Mouse (Mus musculus) ovary, adult 18-20 months (tissue): ENCODE results near the gene Adssl1.

Experiments used
- DNase-seq: peaks from one replicate; pipeline ENCODE4 v3.0.0; 2022; ENCODE audit warnings: low spot score, mixed read lengths

Adssl1 gene

DNA sequence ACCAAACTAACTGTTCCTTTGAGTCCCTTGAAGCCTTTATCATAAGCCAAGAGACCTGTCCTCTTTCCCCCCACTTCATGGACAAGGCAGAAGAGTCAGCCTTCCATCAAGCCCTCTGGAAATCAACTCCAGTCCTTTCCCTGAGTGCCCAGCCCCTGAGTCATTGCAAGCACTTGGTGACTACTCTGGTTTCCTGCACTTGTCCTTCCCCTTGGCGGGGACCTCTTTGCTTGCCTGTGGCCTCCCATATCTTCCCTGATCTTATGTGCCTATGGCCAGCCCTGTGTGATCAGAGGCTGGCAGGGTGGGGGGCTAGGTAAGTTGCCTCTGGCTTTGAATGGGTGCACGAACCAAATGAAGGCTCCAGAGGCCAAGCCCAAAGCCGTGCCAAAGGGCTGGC is 2.1 kb downstream of the Adssl1 start:
- no peak for DNase-seq

DNA sequence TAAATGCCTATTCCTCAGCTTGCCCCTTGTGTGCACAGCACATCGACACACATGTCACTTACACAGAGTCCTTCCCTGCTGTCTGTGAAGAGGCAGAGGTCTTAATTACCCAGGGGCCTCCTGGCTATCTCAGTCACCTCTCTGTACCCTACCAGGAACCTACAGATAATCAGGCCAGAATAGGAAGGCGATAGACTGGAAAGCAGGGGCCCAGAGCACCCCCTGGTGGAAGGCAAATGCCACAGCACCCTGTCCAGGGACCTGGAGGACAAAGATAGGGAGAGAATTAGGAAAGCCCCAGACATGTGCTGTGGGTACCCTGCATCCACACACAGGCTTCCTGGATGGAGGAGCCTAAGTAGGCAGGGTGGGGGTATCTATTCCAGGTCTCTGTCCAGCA is 3.9 kb downstream of the Adssl1 start:
- no peak for DNase-seq

DNA sequence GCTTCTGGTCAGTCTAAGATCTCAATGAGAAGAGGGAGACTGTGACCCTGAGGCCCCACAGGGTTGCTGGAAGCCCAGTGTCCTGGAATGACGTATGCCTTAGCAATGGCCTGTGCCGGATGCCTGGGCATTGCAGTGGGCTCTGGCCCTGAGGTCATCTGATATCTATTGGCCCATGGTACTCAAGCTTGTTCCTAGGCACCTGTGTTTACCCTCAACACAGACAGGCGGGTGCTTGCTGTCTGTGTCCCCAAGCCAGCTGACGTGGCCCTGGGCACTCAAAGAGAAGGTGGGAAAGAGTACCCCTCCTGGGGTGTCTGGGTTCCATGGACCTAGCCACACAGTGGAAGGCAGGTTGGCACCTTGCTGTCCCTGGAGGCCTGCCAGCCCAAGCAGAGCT is 5.9 kb downstream of the Adssl1 start:
- DNase-seq, result no peak

DNA sequence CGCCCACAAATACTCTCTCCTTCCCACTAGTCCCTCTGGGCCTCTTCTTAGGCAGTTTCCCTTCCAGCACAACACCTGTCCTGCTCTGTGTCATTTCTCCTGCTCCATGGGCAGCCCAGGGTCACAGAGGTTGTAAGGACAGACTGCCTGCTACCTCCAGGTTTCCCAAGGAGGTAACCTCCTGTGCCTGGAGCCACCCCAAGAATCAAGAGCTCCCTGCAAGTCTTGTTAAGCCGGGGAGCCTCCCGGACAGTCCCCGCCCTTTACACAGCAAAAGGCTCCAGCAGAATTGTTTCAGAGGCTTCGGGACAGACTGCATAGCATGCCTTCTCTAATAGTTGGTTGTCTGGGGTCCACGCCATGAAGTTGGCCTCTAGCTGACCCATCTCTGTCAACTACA is 6.6 kb downstream of the Adssl1 start:
- DNase-seq, result no peak

DNA sequence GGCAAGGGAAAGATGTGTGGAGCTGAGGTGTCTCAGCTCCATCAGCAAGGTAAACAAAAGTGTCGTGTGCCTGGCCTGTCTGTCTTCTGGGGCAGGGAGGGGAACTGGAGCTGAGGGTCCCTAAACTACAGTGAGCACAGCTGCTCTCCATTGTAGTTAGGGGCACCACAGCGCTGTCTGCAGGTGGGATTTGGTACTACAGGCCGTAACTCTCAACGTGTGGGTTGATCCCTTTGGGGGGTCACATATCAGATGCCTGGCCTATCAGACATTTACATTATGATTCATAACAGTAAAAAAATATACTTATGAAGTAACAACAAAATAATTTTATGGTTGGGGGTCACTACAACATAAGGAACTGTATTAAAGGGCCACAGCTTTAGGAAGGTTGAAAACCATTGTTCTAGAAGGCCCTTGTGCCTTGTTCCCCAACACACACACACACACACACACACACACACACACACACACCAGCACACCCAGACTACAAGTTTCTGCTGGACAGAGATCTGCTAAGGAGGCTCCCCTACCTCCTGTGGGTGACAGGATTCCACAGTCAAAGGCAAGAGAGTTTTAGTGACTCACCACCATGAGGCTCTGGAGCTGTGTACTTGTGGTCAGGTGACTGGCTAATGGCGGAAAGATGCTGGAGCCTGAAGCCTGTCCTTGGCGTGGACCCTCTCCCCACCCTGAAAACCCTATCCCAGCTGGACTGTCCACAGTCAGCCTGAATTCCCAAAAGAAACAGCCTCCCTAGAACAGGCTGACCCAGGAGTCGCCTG is 7.4 kb downstream of the Adssl1 start:
- DNase-seq, result no peak

DNA sequence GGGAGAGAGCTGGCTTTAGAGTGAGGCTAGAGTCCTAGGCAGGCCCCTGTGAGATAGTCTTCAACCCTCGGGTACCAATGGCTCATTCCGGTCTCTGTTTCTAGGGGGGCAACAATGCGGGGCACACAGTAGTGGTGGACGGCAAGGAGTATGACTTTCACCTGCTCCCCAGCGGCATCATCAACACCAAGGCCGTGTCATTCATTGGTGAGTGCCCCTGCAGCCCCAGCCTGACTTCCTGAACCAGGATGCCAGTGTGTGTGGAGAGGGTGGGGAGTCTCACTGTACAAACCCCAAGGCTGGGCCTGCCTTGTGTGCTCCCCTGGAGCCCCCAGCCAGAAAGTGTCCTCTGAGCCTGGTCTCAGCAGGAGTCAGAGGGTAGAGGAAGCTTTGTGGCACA is 8.4 kb downstream of the Adssl1 start:
- DNase-seq, result no peak

DNA sequence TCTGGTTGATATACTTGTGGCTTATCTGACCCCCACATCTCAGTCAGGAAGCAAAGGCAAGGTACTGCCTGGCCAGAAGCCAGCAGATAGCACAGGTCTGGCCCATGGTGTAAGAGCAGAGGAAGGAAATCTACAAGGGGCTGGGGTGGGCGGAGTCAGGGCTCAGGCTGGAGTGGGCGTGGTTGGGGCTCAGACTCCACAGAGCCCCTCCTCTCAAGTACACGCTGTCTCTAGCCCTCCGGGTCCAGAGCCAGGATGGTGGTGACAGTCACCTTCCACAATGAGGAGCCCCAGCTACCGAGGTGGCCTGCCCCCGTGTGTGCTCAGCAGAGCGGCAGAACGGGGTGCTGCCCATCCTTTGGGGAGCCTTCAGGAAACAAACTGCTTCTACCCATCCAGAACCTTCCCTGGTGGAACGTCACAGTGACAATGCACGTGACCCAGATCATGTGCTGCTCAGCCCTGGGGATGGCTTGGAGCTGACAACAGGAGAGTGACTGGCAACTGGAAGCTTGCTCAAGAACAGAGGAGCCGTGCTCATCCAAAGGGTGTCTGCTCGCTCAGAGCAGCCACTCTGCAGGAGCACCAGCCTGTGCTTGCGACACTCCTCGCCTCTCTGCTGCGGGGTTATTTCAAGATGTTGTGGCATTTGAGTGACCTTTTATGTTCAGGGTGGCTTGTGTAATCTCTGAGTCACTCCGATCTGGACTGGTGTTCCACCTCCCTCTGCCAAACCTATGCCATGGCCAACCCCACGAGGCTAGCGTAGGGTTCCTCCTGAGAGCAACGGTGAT is 9.3 kb downstream of the Adssl1 start:
- DNase-seq, result no peak

DNA sequence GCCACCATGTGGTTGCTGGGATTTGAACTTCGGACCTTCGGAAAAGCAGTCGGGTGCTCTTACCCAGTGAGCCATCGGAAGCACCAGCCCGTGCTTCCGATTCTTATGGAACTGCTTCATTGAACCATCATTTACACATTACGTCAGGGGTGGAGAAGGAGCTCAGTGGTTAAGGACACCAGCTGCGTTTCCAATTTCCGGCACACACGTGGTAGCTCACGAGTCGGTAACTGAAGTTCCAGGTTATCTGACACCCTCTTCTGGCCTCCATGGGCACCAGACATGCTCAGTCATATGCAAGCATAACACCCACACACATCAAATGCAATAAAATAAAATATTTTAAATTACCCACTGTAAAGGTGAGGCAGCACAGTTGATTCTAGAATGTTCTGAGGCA is 10.2 kb downstream of the Adssl1 start:
- DNase-seq, result no peak

DNA sequence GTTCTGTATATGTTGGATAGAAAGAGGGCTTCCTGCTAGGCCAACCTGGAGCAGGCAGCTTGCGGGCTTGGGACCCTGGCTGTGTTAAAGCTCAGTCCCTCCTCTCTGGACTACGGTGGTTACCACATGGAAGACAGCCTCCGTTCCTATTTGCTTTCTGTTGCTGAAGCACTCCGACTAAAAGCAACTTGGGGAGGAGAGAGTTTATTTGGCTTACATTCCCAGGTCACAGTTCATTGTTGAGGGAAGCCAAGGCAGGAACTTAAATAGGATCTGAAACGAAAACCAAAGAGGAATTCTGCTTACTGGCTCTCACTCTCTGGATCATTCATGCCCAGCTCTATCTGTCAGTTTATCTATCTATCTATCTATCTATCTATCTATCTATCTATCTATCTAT is 11.0 kb downstream of the Adssl1 start:
- DNase-seq, result no peak

DNA sequence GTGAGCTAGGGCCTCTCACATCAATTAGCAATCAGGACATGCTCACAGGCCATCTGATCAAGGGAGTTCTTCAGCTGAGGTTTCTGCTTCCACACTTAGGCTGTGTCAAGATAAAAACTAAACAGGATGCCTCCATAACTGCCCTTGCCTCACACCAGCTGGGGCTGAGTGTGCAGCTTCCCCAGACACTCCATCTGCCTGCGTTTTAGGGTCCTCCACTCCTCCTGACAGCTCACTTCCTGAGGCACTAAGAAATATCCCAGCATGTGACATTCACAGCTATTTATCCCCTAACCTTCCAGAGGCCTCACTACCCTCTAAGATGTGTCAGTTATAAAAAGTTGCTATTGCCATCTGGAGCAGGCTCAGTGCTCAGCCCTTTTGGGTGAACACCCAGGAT is 11.6 kb downstream of the Adssl1 start:
- no peak for DNase-seq

DNA sequence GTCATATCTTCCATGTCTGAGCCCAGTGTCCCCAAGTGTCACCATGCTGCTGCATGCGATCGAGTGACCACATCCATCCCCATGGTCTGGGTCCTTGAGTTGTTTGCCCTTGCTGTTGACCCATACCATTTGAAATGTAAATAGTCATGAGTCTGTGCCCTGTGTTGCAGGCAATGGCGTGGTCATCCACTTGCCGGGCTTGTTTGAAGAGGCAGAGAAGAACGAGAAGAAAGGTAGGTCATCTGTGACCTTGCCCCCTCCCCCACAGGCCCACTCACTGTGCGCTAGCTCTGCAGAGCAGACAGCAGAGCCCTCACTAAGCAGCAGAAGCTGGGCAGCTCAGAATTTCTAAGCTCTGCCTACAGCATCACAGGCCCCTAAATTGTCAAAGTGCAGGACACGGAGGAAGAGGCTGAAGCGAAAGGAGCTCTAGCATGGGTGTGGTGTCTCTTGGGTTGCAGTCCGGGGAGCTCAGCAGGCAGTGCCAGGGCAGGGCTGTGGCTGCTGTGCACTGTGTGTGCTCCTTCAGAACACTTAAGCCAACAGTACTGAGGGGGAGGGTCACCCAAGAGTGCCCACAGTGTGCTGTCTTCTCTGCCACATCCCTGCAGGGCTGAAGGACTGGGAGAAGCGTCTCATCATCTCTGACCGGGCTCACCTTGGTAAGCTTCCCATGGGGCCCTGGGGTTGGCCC is 12.4 kb downstream of the Adssl1 start:
- DNase-seq, result no peak

DNA sequence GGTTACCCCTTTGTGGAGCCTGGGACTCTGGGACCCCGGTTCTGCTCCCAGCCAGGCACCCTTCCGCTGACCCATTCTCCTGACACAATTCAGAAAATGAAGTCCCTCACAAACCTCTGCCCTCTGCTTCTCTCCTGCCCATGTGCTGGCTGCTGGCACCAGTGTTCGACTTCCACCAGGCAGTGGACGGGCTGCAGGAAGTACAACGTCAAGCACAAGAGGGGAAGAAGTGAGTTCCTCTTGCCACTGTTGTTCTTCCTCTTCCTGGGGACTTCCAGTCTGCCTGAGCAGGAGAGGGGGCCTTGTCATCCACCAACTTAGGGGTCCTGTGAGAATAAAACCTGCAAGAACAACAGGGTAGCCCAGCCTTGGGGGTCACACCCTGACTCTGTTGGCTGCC is 13.1 kb downstream of the Adssl1 start:
- no peak for DNase-seq

DNA sequence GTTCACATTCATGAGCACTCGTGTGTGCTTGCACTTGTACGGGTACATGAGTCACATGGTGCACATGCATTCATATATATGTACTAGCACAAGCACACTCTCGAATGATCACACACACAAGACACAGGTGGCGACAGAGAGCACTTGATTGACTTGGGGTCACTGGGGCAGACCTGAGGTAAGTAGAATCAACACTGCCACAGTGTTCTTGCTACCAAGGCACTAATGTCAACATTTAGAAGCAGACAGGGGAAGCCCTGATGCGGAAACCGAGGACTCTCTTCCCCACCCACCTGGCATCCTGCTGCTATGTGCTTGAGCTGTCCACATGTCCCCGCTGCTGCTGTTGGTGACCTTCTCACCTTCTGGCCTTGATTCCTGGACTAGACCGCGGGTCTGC is 13.8 kb downstream of the Adssl1 start:
- no peak for DNase-seq

DNA sequence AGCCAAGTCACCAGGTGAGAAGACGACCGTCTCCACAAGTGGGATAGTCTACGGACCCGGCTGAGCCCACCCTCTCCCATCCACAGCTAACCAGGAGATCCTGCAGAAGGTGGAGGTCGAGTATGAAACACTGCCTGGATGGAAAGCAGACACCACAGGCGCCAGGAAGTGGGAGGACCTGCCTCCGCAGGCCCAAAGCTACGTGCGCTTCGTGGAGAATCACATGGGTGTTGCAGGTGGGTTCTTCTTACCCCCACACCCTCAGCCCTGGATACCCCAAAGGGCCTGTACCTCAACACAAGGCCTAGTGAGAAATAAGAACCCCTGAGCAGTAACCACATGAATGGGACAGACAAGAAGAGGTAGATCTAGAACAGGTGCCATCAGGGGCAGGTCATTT is 19.7 kb downstream of the Adssl1 start:
- DNase-seq, result no peak

DNA sequence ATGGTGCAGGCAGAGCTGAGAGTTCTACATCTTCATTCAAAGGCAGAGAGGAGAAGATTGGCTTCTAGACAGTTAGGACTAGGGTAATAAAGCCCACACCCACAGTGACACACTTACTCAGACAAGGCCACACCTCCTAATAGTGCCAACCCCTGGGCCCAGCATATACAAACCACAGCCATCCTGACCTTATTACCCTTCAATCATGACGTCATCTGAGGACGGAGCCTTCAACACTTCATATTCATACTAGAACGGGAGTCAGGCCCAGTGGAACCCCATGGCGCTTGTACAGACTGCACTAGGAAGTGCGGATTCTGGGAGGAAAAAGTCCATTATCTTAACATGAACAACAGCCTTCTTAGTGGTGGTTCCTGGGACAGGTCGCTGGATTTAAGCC is 23.3 kb downstream of the Adssl1 start:
- DNase-seq, result no peak

DNA sequence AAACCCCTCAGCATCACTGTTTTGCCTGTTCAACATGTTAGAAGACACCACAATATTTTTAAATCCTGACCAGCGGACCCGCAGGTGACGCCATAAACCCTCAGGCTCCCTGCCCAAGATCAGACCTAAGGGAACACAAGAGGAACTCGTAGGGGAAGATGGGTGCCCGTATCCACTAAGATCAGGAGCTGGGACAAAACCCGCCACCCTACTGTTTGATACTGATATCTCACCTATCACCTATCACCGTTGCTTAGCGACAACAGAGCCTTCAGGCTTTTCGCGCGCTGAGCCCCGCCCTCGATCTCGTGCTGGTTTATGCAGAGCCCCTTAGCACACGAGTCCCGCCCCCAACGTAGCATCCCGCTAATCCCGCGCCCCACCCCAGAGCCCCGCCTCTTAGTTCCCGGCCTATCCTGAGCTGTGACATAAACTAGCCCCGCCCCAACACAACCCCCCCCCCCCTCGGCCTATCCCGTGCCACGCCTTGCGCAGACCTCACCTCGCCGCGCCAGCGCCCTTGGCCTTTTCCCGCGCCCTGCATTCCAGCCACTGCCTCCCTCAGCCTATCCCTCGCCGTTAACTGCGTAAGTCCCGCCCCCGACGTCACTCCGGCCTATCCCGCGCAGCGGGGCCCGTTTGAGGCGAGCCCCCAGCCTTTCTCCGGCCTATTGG is 24.5 kb downstream of the Adssl1 start, which contains the start of gene Siva1:
Siva1 (plus strand) TSS at position 500 of the 675 bp plus-strand sequence.
- peak; percentile 99 for DNase-seq

DNA sequence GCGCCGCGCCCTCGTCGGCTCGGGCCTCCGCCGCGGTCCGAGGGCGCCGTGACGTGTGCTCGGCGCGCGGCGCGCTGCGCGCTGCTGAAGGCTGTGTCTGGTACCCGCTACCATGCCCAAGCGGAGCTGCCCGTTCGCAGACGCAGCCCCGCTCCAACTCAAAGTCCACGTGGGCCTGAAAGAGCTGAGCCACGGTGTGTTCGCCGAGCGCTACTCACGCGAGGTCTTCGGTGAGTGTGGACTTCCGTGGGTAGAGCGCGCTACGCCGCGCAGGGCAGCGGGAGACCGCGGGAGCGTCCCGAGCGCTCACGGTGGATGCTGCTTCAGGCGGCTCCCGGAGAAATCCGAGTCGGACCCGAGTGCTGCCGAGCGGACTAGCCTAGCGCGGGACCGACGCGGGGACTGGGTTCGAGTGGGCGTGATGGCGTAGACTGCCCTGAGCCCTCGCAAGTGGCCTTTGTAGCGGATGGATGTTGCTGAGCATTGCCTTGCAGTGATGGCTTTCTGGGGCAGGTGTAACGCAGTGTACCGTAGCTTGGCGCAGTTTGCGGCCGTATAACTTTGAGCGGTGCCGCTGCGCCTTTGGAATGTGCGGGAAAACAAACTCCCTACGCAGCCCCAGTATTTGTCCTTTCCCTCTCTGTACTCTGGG is 25.1 kb downstream of the Adssl1 start:
- no peak for DNase-seq

DNA sequence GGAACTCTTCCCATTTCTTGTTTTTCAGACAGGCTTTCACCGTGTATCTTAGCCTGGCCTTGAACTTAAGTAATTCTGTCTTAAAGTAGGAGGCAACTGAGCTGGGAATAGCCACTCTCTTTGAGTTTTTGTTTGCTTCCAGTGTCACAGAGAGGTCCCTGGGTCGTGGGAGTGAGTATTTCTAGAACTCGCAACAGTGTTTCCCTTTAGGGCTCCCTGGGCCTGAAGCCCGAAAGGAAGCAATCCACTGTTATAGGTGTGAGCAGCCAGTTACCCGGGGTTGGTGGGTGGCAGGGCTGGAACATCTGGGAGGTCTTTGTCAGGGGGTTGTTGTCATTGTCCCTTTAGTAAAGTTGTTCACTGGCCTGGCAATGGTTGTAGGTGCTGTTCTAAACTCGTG is 26.3 kb downstream of the Adssl1 start:
- DNase-seq, result no peak

DNA sequence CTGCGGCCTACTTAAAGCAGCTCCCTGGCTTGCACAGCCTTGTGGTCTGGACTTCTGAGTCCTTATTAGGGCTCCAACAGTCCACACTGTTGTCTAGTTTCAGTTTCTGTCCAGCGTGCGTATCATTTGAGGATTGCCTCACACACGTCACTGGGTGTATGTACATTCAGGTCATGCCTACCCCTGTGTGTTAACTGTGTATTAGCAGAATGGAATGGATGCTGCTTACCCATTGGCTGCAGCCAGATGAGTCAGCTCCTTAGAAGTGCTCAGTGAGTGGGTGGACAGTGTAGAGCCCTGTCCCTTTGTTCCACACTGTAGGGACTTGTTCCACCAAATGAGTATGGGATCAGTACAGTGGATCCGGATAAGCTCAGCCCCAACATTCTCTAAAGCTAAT is 28.2 kb downstream of the Adssl1 start:
- DNase-seq, result no peak

DNA sequence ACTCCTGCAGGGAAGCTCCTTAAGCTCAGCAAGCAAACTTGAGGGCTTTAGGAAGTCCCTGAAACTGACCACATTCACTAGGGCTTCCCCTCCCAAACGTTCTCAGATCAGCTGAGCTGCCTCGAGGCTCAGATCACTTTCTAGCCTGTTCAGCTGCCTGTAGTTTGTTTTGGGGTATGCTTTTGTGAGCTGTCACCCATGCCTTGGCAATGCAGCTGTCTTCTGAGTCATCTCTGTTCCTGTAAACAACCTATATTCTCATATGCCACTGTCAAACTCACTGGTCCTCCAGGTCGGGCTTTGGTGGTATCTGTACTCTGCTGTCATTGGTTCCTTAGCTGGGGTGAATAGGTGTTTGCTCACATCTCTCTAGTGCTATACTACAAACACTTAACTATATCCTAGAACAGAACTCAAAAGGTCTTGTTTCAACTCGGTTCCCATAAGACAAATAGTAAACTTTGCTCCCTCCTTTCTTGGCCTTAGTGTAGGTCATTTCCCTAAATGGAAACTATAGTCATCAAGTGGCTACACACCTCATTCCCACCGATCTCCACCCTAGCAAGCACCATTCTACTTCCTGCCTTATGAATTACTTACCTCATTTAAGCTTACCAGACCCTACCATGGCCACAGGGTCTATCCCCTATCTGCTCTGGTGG is 32.1 kb downstream of the Adssl1 start:
- DNase-seq, result no peak

DNA sequence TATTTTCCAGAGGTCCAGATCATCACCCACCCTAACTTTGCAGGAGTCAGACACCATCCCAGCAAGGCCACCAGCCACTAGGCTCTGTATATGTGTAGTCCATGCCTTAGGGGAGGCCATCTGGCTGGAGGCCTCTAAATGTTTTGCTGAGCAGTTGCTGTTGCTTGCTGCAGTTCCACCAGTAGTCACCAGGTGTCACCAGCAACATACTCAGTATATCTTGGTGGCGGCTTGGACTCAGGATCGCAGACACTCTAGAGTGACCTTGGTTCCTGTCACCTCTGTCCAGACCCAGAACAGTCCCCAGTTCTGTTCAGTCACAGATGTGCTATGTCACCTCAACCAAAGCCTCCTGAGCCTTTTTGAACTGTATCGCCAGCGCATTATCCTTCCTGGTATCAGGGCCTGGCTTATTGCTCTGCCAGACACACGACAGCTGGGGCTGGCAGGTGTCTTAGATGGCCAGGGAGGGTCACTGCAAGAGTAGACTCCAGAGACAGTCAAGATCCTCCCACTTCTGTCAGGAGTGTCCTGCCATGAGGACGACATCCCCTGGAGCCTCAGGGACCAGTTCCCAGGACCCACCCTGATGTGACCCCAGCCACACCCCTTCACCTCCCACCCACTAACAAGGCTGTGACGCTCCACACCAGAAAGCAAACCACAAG is 33.4 kb downstream of the Adssl1 start:
- peak; percentile 62 for DNase-seq
